Mouse (Mus musculus) embryo, embryonic 10 days (tissue): Measurements from ENCODE around the gene Sdk1.
A peak's percentile ranks its signal among the peaks of the same experiment; 100 is the strongest.

Experiments used
- DNase-seq: peaks from one replicate; pipeline ENCODE4 v3.0.0-alpha.2; 2015; ENCODE audit warnings: low spot score

The Sdk1 gene

GRCm38 (mm10) chr5:142000247-142000646 lies 759.0 kb downstream of the Sdk1 start:
- DNase-seq: no peak

GRCm38 (mm10) chr5:142001131-142001530 lies 759.8 kb downstream of the Sdk1 start:
- DNase-seq: peak; percentile 25

DNA sequence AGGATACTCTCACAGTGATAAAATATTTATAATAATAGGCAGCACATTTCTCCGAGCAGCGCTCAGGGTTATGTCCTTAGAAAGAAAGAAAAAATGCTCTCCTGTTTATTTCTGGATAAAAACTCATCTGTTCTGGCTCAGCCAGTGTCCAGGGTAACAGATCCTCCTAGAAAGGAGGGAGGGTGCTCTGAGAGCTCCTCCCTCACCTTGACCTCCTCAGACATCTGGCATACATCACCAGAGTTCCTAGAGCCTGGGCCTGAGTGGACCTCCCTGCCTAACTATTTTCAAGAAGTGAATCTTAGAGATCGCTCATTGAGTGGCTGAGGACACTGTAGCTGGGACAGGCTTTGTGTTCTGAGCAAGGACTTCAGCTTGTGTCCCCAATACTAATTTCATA lies 760.7 kb downstream of the Sdk1 start:
- no peak for DNase-seq

- DNase-seq: no peak
Observed at GRCm38 (mm10) chr5:142010189-142010588, 768.9 kb downstream of the Sdk1 start.

GRCm38 (mm10) chr5:142017001-142017400 lies 775.7 kb downstream of the Sdk1 start:
- DNase-seq: no peak

GRCm38 (mm10) chr5:142022877-142023580 lies 781.7 kb downstream of the Sdk1 start:
- no peak for DNase-seq

DNA sequence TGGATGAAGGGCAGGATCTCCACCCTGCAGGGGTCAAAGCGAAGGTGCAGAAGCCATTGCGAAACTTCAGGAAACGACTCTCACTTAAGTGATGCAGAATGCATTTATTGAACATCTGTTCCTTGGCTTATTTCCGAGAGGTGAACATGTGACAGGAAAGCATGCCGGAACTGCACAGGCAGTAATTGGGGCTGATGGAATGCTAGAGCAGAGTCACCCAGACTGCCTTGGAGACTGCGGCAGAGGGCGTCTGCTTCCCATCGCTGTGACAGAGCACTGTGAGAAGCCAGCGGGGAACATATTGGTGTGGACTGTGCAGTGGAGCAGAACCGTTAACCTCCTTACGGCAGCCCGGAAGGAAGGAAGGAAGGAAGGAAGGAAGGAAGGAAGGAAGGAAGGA lies 783.2 kb downstream of the Sdk1 start:
- DNase-seq: peak; percentile 26

DNA sequence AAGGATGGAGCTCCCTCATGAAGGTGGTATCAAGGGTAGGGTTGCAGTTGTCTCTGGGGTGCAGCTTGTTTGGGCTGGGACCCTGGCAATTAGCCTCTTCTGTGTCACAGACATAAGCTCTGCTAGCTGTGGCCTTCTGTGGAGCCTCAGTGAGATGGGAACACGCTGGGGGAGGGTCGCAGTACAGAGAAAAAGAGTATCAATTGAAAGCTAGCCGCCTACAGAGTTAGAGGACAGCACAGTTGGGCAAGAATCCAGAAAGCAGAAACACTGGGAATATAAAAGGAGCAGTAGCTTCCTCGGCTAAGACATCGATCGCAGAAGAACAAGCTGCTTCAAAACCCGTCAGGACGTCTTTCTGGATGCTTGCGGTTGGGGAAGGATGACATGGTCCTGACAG lies 795.2 kb downstream of the Sdk1 start:
- no peak for DNase-seq

DNA sequence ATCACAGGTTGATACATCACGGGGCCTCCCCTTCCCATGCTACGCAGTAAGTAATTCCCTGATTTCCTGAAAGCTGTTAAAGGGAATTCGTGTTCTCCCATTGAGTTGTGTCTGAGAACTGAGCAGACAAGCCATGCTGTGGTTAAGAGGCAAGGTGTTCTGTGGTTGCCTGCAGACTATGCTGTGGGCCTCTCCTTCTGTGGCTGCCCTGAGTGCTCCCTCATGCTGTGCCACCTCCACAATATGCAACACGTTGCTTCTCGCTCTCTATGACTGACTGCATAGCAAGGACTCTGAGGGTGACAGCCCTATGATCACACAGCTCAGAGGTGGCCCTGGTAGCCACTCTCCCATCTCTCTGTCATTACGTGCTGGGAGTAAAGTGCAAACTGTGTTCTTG lies 797.9 kb downstream of the Sdk1 start:
- DNase-seq: no peak

- no peak for DNase-seq
Observed at GRCm38 (mm10) chr5:142039891-142040530, 798.7 kb downstream of the Sdk1 start.

- no peak for DNase-seq
Observed at GRCm38 (mm10) chr5:142041226-142041802, 800.0 kb downstream of the Sdk1 start.

DNA sequence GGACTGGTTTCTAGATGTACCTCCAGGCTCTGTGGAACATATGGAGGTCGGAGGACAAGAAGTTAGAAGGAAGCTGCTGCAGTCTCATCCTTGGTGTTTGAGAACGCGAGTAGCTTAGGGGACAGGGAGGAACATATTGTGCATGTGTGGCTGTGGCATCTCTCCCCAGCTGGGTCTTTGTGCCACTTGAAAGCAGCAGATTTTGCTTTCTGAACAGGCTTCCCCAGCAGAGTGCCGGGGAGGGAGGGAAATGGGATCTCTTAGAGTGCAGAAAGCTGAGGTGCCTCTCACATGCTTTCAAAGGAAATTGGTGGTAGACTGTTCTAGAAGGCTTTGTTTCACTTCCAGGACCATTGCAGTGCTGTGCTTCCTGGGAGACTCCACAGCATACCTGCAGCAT lies 820.5 kb downstream of the Sdk1 start:
- no peak for DNase-seq

- no peak for DNase-seq
Observed at GRCm38 (mm10) chr5:142071322-142071721, 830.0 kb downstream of the Sdk1 start.

GRCm38 (mm10) chr5:142073901-142074300 lies 832.6 kb downstream of the Sdk1 start:
- DNase-seq: no peak

DNA sequence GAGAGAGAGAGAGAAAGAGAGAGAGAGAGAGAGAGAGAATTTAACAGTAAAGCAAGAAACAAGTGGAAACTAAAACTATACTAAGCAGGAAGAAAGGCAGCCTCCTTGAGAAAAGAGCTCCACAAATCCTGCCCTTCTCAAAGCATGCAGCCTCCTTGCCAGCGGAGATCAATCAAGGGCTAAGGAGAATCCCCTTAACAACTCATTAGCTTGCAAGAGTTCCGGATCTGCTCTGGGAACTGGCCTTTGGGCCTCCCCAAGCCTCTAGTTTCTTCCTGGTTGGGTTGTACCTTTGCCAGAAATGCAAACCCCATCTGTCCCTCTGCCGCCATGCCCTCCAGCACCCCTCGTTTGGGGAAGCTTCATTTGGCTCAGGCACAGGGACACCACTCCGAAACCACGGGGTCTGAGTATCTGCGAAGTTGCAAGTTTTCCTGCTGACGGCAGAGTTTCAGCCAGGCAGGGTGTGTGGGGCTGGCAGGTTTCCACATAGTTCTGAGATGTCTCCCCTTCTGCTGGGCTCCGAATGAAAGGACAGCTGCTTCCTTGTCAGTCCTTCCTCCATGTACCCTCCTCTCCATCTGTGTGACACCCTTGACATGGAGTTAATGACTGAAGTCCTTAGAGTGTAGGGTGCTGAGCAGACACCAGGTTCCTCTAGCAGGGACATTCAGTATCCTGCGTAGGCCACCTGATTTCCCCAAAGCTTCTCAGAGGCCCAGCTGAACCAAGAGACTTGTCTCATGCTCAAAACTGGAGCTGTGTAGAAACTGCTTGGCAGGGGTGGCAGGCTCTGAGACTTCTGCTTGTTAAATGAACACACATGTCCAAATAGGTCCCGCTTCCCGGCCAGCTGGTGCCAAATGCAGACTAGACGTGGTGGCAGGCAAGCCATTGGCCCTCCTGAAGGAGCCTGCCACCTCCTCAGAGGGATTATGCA lies 833.5 kb downstream of the Sdk1 start:
- DNase-seq: no peak

GRCm38 (mm10) chr5:142080661-142081060 lies 839.4 kb downstream of the Sdk1 start:
- no peak for DNase-seq

DNA sequence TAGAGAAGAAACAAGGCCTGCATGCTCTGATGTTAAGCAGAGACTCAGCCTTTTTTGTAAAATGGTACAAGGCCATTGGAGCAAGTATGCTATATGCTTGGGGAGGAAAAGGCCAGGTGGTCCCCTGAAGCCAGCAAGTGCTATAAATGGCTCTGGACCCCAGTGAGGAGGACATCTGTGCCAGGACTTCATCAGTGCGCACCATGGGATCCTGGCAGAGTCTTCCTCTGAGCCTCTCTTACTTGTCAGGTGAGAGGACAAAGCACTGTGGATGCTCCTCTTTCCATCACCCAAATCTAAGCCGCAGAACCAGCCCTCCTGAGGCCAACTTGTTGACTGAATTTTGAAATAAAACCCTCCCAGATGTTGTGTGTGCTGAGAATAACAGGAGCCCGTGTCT lies 839.8 kb downstream of the Sdk1 start:
- no peak for DNase-seq

DNA sequence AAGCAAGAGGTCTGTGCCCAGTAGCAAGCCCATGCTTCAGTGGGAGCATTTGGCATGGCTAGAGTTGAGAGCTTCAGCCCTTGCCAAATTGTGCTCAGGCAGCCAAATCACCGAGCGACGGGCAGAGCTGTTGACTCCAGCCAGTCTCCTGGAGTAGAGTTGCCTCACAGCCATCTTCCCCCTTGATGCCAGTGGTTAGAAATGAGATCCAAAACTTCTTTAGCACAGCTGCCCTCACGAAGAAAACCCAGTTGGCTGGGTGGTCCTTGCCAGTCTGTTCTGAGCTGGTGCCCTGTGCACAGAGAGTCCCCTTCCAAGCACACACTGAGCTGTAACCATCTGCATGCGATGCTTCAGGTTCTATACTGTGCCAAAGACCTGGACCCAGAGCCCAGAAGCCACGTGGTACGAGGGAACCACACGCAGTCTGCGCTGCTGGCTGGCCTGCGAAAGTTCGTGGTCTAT lies 855.1 kb downstream of the Sdk1 start:
- DNase-seq: no peak

GRCm38 (mm10) chr5:142100176-142100575 lies 858.9 kb downstream of the Sdk1 start:
- no peak for DNase-seq

DNA sequence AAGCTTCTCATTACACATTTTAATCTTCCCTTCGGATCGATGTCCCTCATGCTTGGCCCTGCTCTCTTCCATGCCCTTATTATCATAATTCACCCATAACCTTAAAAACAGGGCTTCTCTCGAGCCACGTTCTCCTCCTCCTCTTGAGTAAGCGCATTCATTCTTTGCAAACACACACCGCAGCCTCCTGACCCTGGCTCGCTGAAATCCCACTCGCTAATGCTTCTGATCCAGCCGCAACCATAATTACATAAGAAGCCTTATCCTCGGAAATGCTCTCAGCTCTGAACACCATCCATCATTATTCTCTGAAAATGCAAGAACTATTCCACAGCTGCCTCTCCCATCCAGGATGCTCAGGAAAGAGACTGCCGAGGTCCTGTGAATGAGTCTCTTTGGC lies 866.1 kb downstream of the Sdk1 start:
- no peak for DNase-seq

GRCm38 (mm10) chr5:142111989-142112388 lies 870.7 kb downstream of the Sdk1 start:
- DNase-seq: no peak
